Mouse (Mus musculus): ENCODE data around the gene Brd4. TPM values are rescaled to one million over a fixed set of nuclear protein-coding genes. Genes with fewer than 3 reads are reported as not detected.
A peak's percentile ranks its signal among the peaks of the same experiment; 100 is the strongest.

Brd4 gene
- polyA plus RNA-seq, 1 experiment from 2014 or later = 64.2 TPM

- no peak overlapping the region for H3K27ac ChIP-seq (replicated peaks)
- H3K4me2 ChIP-seq = no peak overlapping the region
- no peaks in the 10 kb centered on the region for H3K9me3 ChIP-seq
- no peak for ATAC-seq (ENCODE audit: extremely low read depth, insufficient number of reproducible peaks, low FRiP score, low TSS enrichment)
- no peak overlapping the region for H3K4me3 ChIP-seq
- peaks cover 57% of the 10 kb centered on the region for H3K36me3 ChIP-seq
- no peak overlapping the region for H3K9ac ChIP-seq
- H3K4me1 ChIP-seq = no peaks in the 10 kb centered on the region
- WGBS = 81% methylated on average over 5 of the region's 5 CpGs
- no peaks in the 10 kb centered on the region for H3K27me3 ChIP-seq (replicated peaks)
Observed at GRCm38 (mm10) chr17:32195725-32196124, 88.8 kb downstream of the Brd4 start.

GRCm38 (mm10) chr17:32193010-32193409, 91.5 kb downstream of the Brd4 start:
- Histone ChIP-seq H3K9ac (no peak overlapping the region), H3K4me3 (no peak overlapping the region), H3K27ac (replicated peaks) (no peak overlapping the region), H3K4me1 (peaks cover 19% of the 10 kb centered on the region), H3K27me3 (replicated peaks) (peaks cover 26% of the 10 kb centered on the region), H3K9me3 (no peaks in the 10 kb centered on the region), H3K36me3 (peaks cover 30% of the 10 kb centered on the region), H3K4me2 (no peak overlapping the region)
- no peak for ATAC-seq (ENCODE audit: extremely low read depth, insufficient number of reproducible peaks, low FRiP score, low TSS enrichment)
- WGBS = 78% methylated on average over 5 of the region's 5 CpGs

- no peaks in the 10 kb centered on the region for H3K36me3 ChIP-seq
- WGBS = 13% methylated on average over 5 of the region's 5 CpGs
- peak overlapping the region; percentile 85 for H3K4me2 ChIP-seq
- ATAC-seq (ENCODE audit: extremely low read depth, insufficient number of reproducible peaks, low FRiP score, low TSS enrichment) = no peak
- no peak overlapping the region for H3K9ac ChIP-seq
- H3K4me3 ChIP-seq = peak overlapping the region; percentile 54
- H3K4me1 ChIP-seq = peaks cover 19% of the 10 kb centered on the region
- peaks cover 28% of the 10 kb centered on the region for H3K27me3 ChIP-seq (replicated peaks)
- H3K9me3 ChIP-seq = no peaks in the 10 kb centered on the region
- H3K27ac ChIP-seq (replicated peaks) = no peak overlapping the region
Observed at GRCm38 (mm10) chr17:32189850-32190249, 94.7 kb downstream of the Brd4 start.

- Histone ChIP-seq H3K9ac (peak within 1 kb of the TSS; percentile 75), H3K27ac (replicated peaks) (no peak within 1 kb of the TSS), H3K27me3 (replicated peaks) (peaks cover 28% of the 10 kb centered on the region), H3K9me3 (no peaks in the 10 kb centered on the region), H3K4me1 (peaks cover 19% of the 10 kb centered on the region), H3K4me3 (peak within 1 kb of the TSS; percentile 54), H3K36me3 (no peaks in the 10 kb centered on the region), H3K4me2 (peak within 1 kb of the TSS; percentile 85)
- 5% methylated on average over 42 of the region's 42 CpGs for WGBS
- ATAC-seq (ENCODE audit: extremely low read depth, insufficient number of reproducible peaks, low FRiP score, low TSS enrichment) = 0 out of 2 replicates have a peak, but pooled peaks have one; percentile 19
Observed at GRCm38 (mm10) chr17:32188863-32189636, 95.5 kb downstream of the Brd4 start, which contains the start of gene Ephx3. Ephx3 (minus strand) TSS chr17:32189549.

GRCm38 (mm10) chr17:32183017-32183416, 101.5 kb downstream of the Brd4 start:
- ATAC-seq (ENCODE audit: extremely low read depth, insufficient number of reproducible peaks, low FRiP score, low TSS enrichment) = no peak
- H3K27me3 ChIP-seq (replicated peaks) = peaks cover 1% of the 10 kb centered on the region

GRCm38 (mm10) chr17:32179621-32180491, 104.7 kb downstream of the Brd4 start:
- H3K27ac ChIP-seq (replicated peaks) = peak overlapping the region; percentile 37; the same call in 1 of the 2 replicates
- no peak overlapping the region for H3K4me2 ChIP-seq
- no peak overlapping the region for H3K9ac ChIP-seq
- H3K4me3 ChIP-seq = no peak overlapping the region
- no peaks in the 10 kb centered on the region for H3K9me3 ChIP-seq
- no peaks in the 10 kb centered on the region for H3K36me3 ChIP-seq
- H3K27me3 ChIP-seq (replicated peaks) = no peaks in the 10 kb centered on the region
- peaks cover 28% of the 10 kb centered on the region for H3K4me1 ChIP-seq
- ATAC-seq (ENCODE audit: extremely low read depth, insufficient number of reproducible peaks, low FRiP score, low TSS enrichment) = no peak
- 33% methylated on average over 11 of the region's 11 CpGs for WGBS

More at GRCm38 (mm10) chr17:32183017-32183416, 101.5 kb downstream of the Brd4 start:
- no peak overlapping the region for H3K27ac ChIP-seq (replicated peaks)
- H3K4me3 ChIP-seq = no peak overlapping the region
- H3K9ac ChIP-seq = no peak overlapping the region
- H3K9me3 ChIP-seq = no peaks in the 10 kb centered on the region
- 35% methylated on average over 8 of the region's 8 CpGs for WGBS
- no peak overlapping the region for H3K4me2 ChIP-seq
- peaks cover 28% of the 10 kb centered on the region for H3K4me1 ChIP-seq
- no peaks in the 10 kb centered on the region for H3K36me3 ChIP-seq

GRCm38 (mm10) chr17:32176919-32177318, 107.6 kb downstream of the Brd4 start:
- ATAC-seq (ENCODE audit: extremely low read depth, insufficient number of reproducible peaks, low FRiP score, low TSS enrichment) = no peak
- no peaks in the 10 kb centered on the region for H3K9me3 ChIP-seq
- WGBS = 84% methylated on average over 4 of the region's 4 CpGs
- H3K9ac ChIP-seq = no peak overlapping the region
- H3K27ac ChIP-seq (replicated peaks) = no peak overlapping the region
- no peaks in the 10 kb centered on the region for H3K27me3 ChIP-seq (replicated peaks)
- H3K4me3 ChIP-seq = no peak overlapping the region
- peaks cover 29% of the 10 kb centered on the region for H3K4me1 ChIP-seq
- no peaks in the 10 kb centered on the region for H3K36me3 ChIP-seq
- no peak overlapping the region for H3K4me2 ChIP-seq

- Histone ChIP-seq H3K4me3 (no peak overlapping the region), H3K9ac (no peak overlapping the region), H3K27ac (replicated peaks) (peak overlapping the region; percentile 58), H3K4me1 (peaks cover 18% of the 10 kb centered on the region), H3K27me3 (replicated peaks) (no peaks in the 10 kb centered on the region), H3K4me2 (no peak overlapping the region), H3K9me3 (no peaks in the 10 kb centered on the region), H3K36me3 (no peaks in the 10 kb centered on the region)
- no peak; the same call in 1 of the 2 replicates for ATAC-seq (ENCODE audit: extremely low read depth, insufficient number of reproducible peaks, low FRiP score, low TSS enrichment)
- WGBS = 57% methylated on average over 7 of the region's 7 CpGs
Observed at GRCm38 (mm10) chr17:32173166-32173565, 111.4 kb downstream of the Brd4 start.

- peak overlapping the region; percentile 58 for H3K27ac ChIP-seq (replicated peaks)
- no peak for ATAC-seq (ENCODE audit: extremely low read depth, insufficient number of reproducible peaks, low FRiP score, low TSS enrichment)
- peaks cover 18% of the 10 kb centered on the region for H3K4me1 ChIP-seq
- H3K4me2 ChIP-seq = no peak overlapping the region
- peaks cover 5% of the 10 kb centered on the region; the same call in 1 of the 2 replicates for H3K27me3 ChIP-seq (replicated peaks)
- 64% methylated on average over 2 of the region's 2 CpGs for WGBS
- H3K36me3 ChIP-seq = no peaks in the 10 kb centered on the region
- H3K4me3 ChIP-seq = no peak overlapping the region
- no peaks in the 10 kb centered on the region for H3K9me3 ChIP-seq
- no peak overlapping the region for H3K9ac ChIP-seq
Observed at GRCm38 (mm10) chr17:32172485-32172884, 112.0 kb downstream of the Brd4 start.

GRCm38 (mm10) chr17:32169518-32170225, 114.8 kb downstream of the Brd4 start:
- no peak overlapping the region for H3K4me2 ChIP-seq
- no peaks in the 10 kb centered on the region for H3K9me3 ChIP-seq
- H3K9ac ChIP-seq = no peak overlapping the region
- H3K4me1 ChIP-seq = peaks cover 32% of the 10 kb centered on the region
- no peak for ATAC-seq (ENCODE audit: extremely low read depth, insufficient number of reproducible peaks, low FRiP score, low TSS enrichment)
- WGBS = 61% methylated on average over 4 of the region's 4 CpGs
- H3K27ac ChIP-seq (replicated peaks) = no peak overlapping the region
- no peaks in the 10 kb centered on the region for H3K36me3 ChIP-seq
- peaks cover 5% of the 10 kb centered on the region; the same call in 1 of the 2 replicates for H3K27me3 ChIP-seq (replicated peaks)
- H3K4me3 ChIP-seq = no peak overlapping the region

GRCm38 (mm10) chr17:32166687-32167086, 117.8 kb downstream of the Brd4 start, which contains the start of gene Notch3:
Notch3 (minus strand) TSS chr17:32166852.
- 1% methylated on average over 30 of the region's 39 CpGs for WGBS
- H3K4me2 ChIP-seq = peak within 1 kb of the TSS; percentile 92
- H3K9me3 ChIP-seq = no peaks in the 10 kb centered on the region

More at GRCm38 (mm10) chr17:32166687-32167086, 117.8 kb downstream of the Brd4 start, which contains the start of gene Notch3:
- no peaks in the 10 kb centered on the region for H3K36me3 ChIP-seq
- peak; percentile 39; the same call in 1 of the 2 replicates for ATAC-seq (ENCODE audit: extremely low read depth, insufficient number of reproducible peaks, low FRiP score, low TSS enrichment)
- peak within 1 kb of the TSS; percentile 92 for H3K9ac ChIP-seq
- peaks cover 32% of the 10 kb centered on the region for H3K27me3 ChIP-seq (replicated peaks)
- H3K27ac ChIP-seq (replicated peaks) = peak within 1 kb of the TSS; percentile 82
- peak within 1 kb of the TSS; percentile 81 for H3K4me3 ChIP-seq
- peaks cover 47% of the 10 kb centered on the region for H3K4me1 ChIP-seq
